Mouse (Mus musculus) bone marrow, adult 2 months (tissue): ENCODE measurements around the gene Tut7.

ENCODE experiments used
- CTCF ChIP-seq: fragments of 200-500 bp; IDR thresholded peaks from 2 replicates; pipeline ENCODE4 v1.5.1; 2011; ENCODE audit warnings: low read length, control low read depth; ENCODE audit not compliant: control insufficient read depth, insufficient read depth
- POLR2A ChIP-seq: fragments of 200-500 bp; IDR thresholded peaks from 2 replicates; pipeline ENCODE4 v1.6.1; 2011; ENCODE audit warnings: low read depth, mild to moderate bottlenecking, control low read depth, low read length, borderline replicate concordance; ENCODE audit not compliant: control insufficient read depth

- TF ChIP-seq POLR2A = no peak
- TF ChIP-seq CTCF = no peak
Observed at GRCm38 (mm10) chr13:59836811-59837210, 13.9 kb upstream of the Tut7 start.
